Mouse (Mus musculus): ENCODE data around the gene Lclat1. TPM values are rescaled to one million over a fixed set of nuclear protein-coding genes. Genes with fewer than 3 reads are reported as not detected.
A peak's percentile ranks its signal among the peaks of the same experiment; 100 is the strongest.

The Lclat1 gene
- total and polyA plus RNA-seq, 3 experiments: 9.6 to 10.5 TPM; not detected in 1

GRCm38 (mm10) chr17:73087045-73087910 lies 20.5 kb upstream of the Lclat1 start (continued):
- no peak for TF ChIP-seq CTCF (IDR thresholded peaks at IDR 0.05 in 2 of 3, conservative IDR thresholded peaks at IDR 0.05 in 1 of 3; ENCODE audit: control insufficient read depth in 1 of 3, insufficient read depth in 1 of 3, low read depth in 2 of 3, low read length in 3 of 3, poor library complexity in 1 of 3, severe bottlenecking in 1 of 3)
- TF ChIP-seq POLR2AphosphoS5 (IDR thresholded peaks at IDR 0.05; ENCODE audit: borderline replicate concordance, low read depth, low read length): no peak
- TF ChIP-seq SMC3 (IDR thresholded peaks at IDR 0.05; ENCODE audit: low read depth, low read length): no peak
- TF ChIP-seq TCF12 (IDR thresholded peaks at IDR 0.05; ENCODE audit: low read depth, low read length): peak; percentile 66; the same call in 1 of the 2 replicates

- Histone ChIP-seq H3K4me3 (ENCODE audit: control insufficient read depth in 1 of 2, insufficient read depth in 1 of 2, low read depth in 2 of 2, low read length in 2 of 2) (no peak overlapping the region), H3K79me2 (ENCODE audit: control insufficient read depth, insufficient read depth, low read length, poor library complexity) (no peaks in the 10 kb centered on the region), H3K27ac (ENCODE audit: control insufficient read depth, low read depth, low read length) (no peak overlapping the region), H3K27me3 (ENCODE audit: control insufficient read depth in 1 of 2, insufficient read depth in 2 of 2, low read length in 2 of 2) (no peaks in the 10 kb centered on the region), H3K9ac (ENCODE audit: control insufficient read depth, low read depth, low read length, poor library complexity, severe bottlenecking) (no peak overlapping the region), H3K4me1 (ENCODE audit: control insufficient read depth in 1 of 2, insufficient read depth in 2 of 2, low read length in 2 of 2) (peaks cover 0 to 24% of the 10 kb centered on the region in 2 experiments), H3K9me3 (replicated peaks; ENCODE audit: insufficient read depth, low read length) (no peaks in the 10 kb centered on the region), H3K36me3 (ENCODE audit: control insufficient read depth in 1 of 2, insufficient read depth in 2 of 2, low read length in 2 of 2) (peaks cover 0 to 23% of the 10 kb centered on the region in 2 experiments; a peak in 2 of 4 replicates)
- no peak for DNase-seq (ENCODE audit: low read depth, low spot score)
- no peak for TF ChIP-seq KAT2A (conservative IDR thresholded peaks at IDR 0.05; ENCODE audit: low read depth, low read length)
- no peak for TF ChIP-seq MAFK (IDR thresholded peaks at IDR 0.05; ENCODE audit: borderline replicate concordance, low read depth, low read length)
- TF ChIP-seq USF2 (IDR thresholded peaks at IDR 0.05; ENCODE audit: borderline replicate concordance in 1 of 2, insufficient read depth in 1 of 2, low read depth in 1 of 2, low read length in 2 of 2): no peak
- TF ChIP-seq UBTF (IDR thresholded peaks at IDR 0.05; ENCODE audit: borderline replicate concordance, insufficient read depth, low read depth, low read length): no peak
- no peak for TF ChIP-seq NRF1 (IDR thresholded peaks at IDR 0.05; ENCODE audit: insufficient read depth, low read depth, low read length, poor library complexity, severe bottlenecking)
Measured at GRCm38 (mm10) chr17:73091368-73091767, 16.4 kb upstream of the Lclat1 start.

- Histone ChIP-seq H3K4me1 (ENCODE audit: control insufficient read depth in 1 of 2, insufficient read depth in 2 of 2, low read length in 2 of 2) (peaks cover 0 to 17% of the 10 kb centered on the region in 2 experiments; a peak in 3 of 4 replicates), H3K9me3 (replicated peaks; ENCODE audit: insufficient read depth, low read length) (no peaks in the 10 kb centered on the region), H3K4me3 (ENCODE audit: control insufficient read depth in 1 of 2, insufficient read depth in 1 of 2, low read depth in 2 of 2, low read length in 2 of 2) (no peak overlapping the region), H3K79me2 (ENCODE audit: control insufficient read depth, insufficient read depth, low read length, poor library complexity) (no peaks in the 10 kb centered on the region), H3K27me3 (ENCODE audit: control insufficient read depth in 1 of 2, insufficient read depth in 2 of 2, low read length in 2 of 2) (no peaks in the 10 kb centered on the region), H3K9ac (ENCODE audit: control insufficient read depth, low read depth, low read length, poor library complexity, severe bottlenecking) (no peak overlapping the region), H3K27ac (ENCODE audit: control insufficient read depth, low read depth, low read length) (no peak overlapping the region), H3K36me3 (ENCODE audit: control insufficient read depth in 1 of 2, insufficient read depth in 2 of 2, low read length in 2 of 2) (peaks cover 0 to 16% of the 10 kb centered on the region in 2 experiments; a peak in 2 of 4 replicates)
- DNase-seq (ENCODE audit: low read depth, low spot score): no peak
- TF ChIP-seq ZKSCAN1 (IDR thresholded peaks at IDR 0.05; ENCODE audit: low read depth, low read length): no peak
- TF ChIP-seq MYB (IDR thresholded peaks at IDR 0.05; ENCODE audit: low read depth, low read length): no peak
- no peak for TF ChIP-seq CHD1 (IDR thresholded peaks at IDR 0.05; ENCODE audit: low read depth, low read length)
- no peak for TF ChIP-seq ETS1 (IDR thresholded peaks at IDR 0.05; ENCODE audit: low read depth, low read length)
- TF ChIP-seq JUND (IDR thresholded peaks at IDR 0.05; ENCODE audit: low read depth, low read length): no peak
- no peak for TF ChIP-seq E2F4 (IDR thresholded peaks at IDR 0.05; ENCODE audit: borderline replicate concordance, low read depth, low read length)
- no peak for TF ChIP-seq MXI1 (IDR thresholded peaks at IDR 0.05; ENCODE audit: low read depth, low read length)
- TF ChIP-seq ZMIZ1 (IDR thresholded peaks at IDR 0.05; ENCODE audit: low read depth, low read length): no peak
Measured at GRCm38 (mm10) chr17:73092103-73093097, 15.4 kb upstream of the Lclat1 start.

Measured in MEL (cell line).